Mouse (Mus musculus): Measurements from ENCODE around the gene Slc29a3. TPM values are rescaled to one million over a fixed set of nuclear protein-coding genes. Genes with fewer than 3 reads are reported as not detected.

Slc29a3 gene
- polyA plus RNA-seq, 1 experiment: 11.1 TPM

- TF ChIP-seq CTCF (IDR thresholded peaks at IDR 0.05; ENCODE audit: borderline replicate concordance, extremely low read depth, insufficient read depth, insufficient read length) (no peak), POLR2A (IDR thresholded peaks at IDR 0.05; ENCODE audit: borderline replicate concordance, extremely low read depth, insufficient read depth, insufficient read length, poor library complexity, severe bottlenecking) (no peak)
Measured at GRCm38 (mm10) chr10:60792365-60792764, 39.8 kb upstream of the Slc29a3 start.

GRCm38 (mm10) chr10:60790912-60791311 is 38.3 kb upstream of the Slc29a3 start:
- no peak for DNase-seq (ENCODE audit: low read depth)
- TF ChIP-seq CTCF (IDR thresholded peaks at IDR 0.05; ENCODE audit: borderline replicate concordance, extremely low read depth, insufficient read depth, insufficient read length) (no peak), POLR2A (IDR thresholded peaks at IDR 0.05; ENCODE audit: borderline replicate concordance, extremely low read depth, insufficient read depth, insufficient read length, poor library complexity, severe bottlenecking) (no peak)

More at GRCm38 (mm10) chr10:60792365-60792764, 39.8 kb upstream of the Slc29a3 start:
- no peak for DNase-seq (ENCODE audit: low read depth)

- DNase-seq (ENCODE audit: low read depth): no peak
- no peak for TF ChIP-seq POLR2A (IDR thresholded peaks at IDR 0.05; ENCODE audit: borderline replicate concordance, extremely low read depth, insufficient read depth, insufficient read length, poor library complexity, severe bottlenecking)
- no peak for TF ChIP-seq CTCF (IDR thresholded peaks at IDR 0.05; ENCODE audit: borderline replicate concordance, extremely low read depth, insufficient read depth, insufficient read length)
Measured at GRCm38 (mm10) chr10:60787303-60788074, 34.9 kb upstream of the Slc29a3 start.

GRCm38 (mm10) chr10:60783608-60784007 is 31.0 kb upstream of the Slc29a3 start:
- no peak for DNase-seq (ENCODE audit: low read depth)
- TF ChIP-seq CTCF (IDR thresholded peaks at IDR 0.05; ENCODE audit: borderline replicate concordance, extremely low read depth, insufficient read depth, insufficient read length): no peak
- no peak for TF ChIP-seq POLR2A (IDR thresholded peaks at IDR 0.05; ENCODE audit: borderline replicate concordance, extremely low read depth, insufficient read depth, insufficient read length, poor library complexity, severe bottlenecking)

GRCm38 (mm10) chr10:60779628-60780027 is 27.0 kb upstream of the Slc29a3 start:
- peak; percentile 88 for DNase-seq (ENCODE audit: low read depth)
- TF ChIP-seq CTCF (IDR thresholded peaks at IDR 0.05; ENCODE audit: borderline replicate concordance, extremely low read depth, insufficient read depth, insufficient read length) (peak; percentile 100), POLR2A (IDR thresholded peaks at IDR 0.05; ENCODE audit: borderline replicate concordance, extremely low read depth, insufficient read depth, insufficient read length, poor library complexity, severe bottlenecking) (no peak)

GRCm38 (mm10) chr10:60778542-60778941 is 25.9 kb upstream of the Slc29a3 start:
- TF ChIP-seq CTCF (IDR thresholded peaks at IDR 0.05; ENCODE audit: borderline replicate concordance, extremely low read depth, insufficient read depth, insufficient read length): peak; percentile 73
- TF ChIP-seq POLR2A (IDR thresholded peaks at IDR 0.05; ENCODE audit: borderline replicate concordance, extremely low read depth, insufficient read depth, insufficient read length, poor library complexity, severe bottlenecking): no peak

GRCm38 (mm10) chr10:60775473-60775872 is 22.9 kb upstream of the Slc29a3 start:
- TF ChIP-seq POLR2A (IDR thresholded peaks at IDR 0.05; ENCODE audit: borderline replicate concordance, extremely low read depth, insufficient read depth, insufficient read length, poor library complexity, severe bottlenecking) (no peak), CTCF (IDR thresholded peaks at IDR 0.05; ENCODE audit: borderline replicate concordance, extremely low read depth, insufficient read depth, insufficient read length) (peak; percentile 60)

More at GRCm38 (mm10) chr10:60778542-60778941, 25.9 kb upstream of the Slc29a3 start:
- DNase-seq (ENCODE audit: low read depth): peak; percentile 49

GRCm38 (mm10) chr10:60774616-60775015 is 22.0 kb upstream of the Slc29a3 start:
- no peak for DNase-seq (ENCODE audit: low read depth)
- no peak for TF ChIP-seq CTCF (IDR thresholded peaks at IDR 0.05; ENCODE audit: borderline replicate concordance, extremely low read depth, insufficient read depth, insufficient read length)
- no peak for TF ChIP-seq POLR2A (IDR thresholded peaks at IDR 0.05; ENCODE audit: borderline replicate concordance, extremely low read depth, insufficient read depth, insufficient read length, poor library complexity, severe bottlenecking)

More at GRCm38 (mm10) chr10:60775473-60775872, 22.9 kb upstream of the Slc29a3 start:
- no peak for DNase-seq (ENCODE audit: low read depth)

- no peak for DNase-seq (ENCODE audit: low read depth)
- TF ChIP-seq CTCF (IDR thresholded peaks at IDR 0.05; ENCODE audit: borderline replicate concordance, extremely low read depth, insufficient read depth, insufficient read length): no peak
- TF ChIP-seq POLR2A (IDR thresholded peaks at IDR 0.05; ENCODE audit: borderline replicate concordance, extremely low read depth, insufficient read depth, insufficient read length, poor library complexity, severe bottlenecking): no peak
Measured at GRCm38 (mm10) chr10:60770855-60771254, 18.3 kb upstream of the Slc29a3 start.

GRCm38 (mm10) chr10:60768614-60769013 is 16.0 kb upstream of the Slc29a3 start:
- no peak for DNase-seq (ENCODE audit: low read depth)
- TF ChIP-seq CTCF (IDR thresholded peaks at IDR 0.05; ENCODE audit: borderline replicate concordance, extremely low read depth, insufficient read depth, insufficient read length) (no peak), POLR2A (IDR thresholded peaks at IDR 0.05; ENCODE audit: borderline replicate concordance, extremely low read depth, insufficient read depth, insufficient read length, poor library complexity, severe bottlenecking) (no peak)

GRCm38 (mm10) chr10:60767400-60767799 is 14.8 kb upstream of the Slc29a3 start:
- TF ChIP-seq POLR2A (IDR thresholded peaks at IDR 0.05; ENCODE audit: borderline replicate concordance, extremely low read depth, insufficient read depth, insufficient read length, poor library complexity, severe bottlenecking): no peak
- no peak for TF ChIP-seq CTCF (IDR thresholded peaks at IDR 0.05; ENCODE audit: borderline replicate concordance, extremely low read depth, insufficient read depth, insufficient read length)
- DNase-seq (ENCODE audit: low read depth): no peak

GRCm38 (mm10) chr10:60762126-60762525 is 9.5 kb upstream of the Slc29a3 start:
- TF ChIP-seq POLR2A (IDR thresholded peaks at IDR 0.05; ENCODE audit: borderline replicate concordance, extremely low read depth, insufficient read depth, insufficient read length, poor library complexity, severe bottlenecking) (no peak), CTCF (IDR thresholded peaks at IDR 0.05; ENCODE audit: borderline replicate concordance, extremely low read depth, insufficient read depth, insufficient read length) (no peak)
- DNase-seq (ENCODE audit: low read depth): no peak
